Mouse (Mus musculus) heart, embryonic 16.5 days (tissue): Measurements from ENCODE around the gene Adgrl2. TPM values are rescaled to one million over a fixed set of nuclear protein-coding genes. Genes with fewer than 3 reads are reported as not detected.

Source experiments
- ATAC-seq: fragments of 200-750 bp; cut with Nextera tagmentation; replicated peaks from 2 replicates; pipeline ENCODE4 v1.8.0; 2017; ENCODE audit warnings: moderate number of reproducible peaks; ENCODE audit not compliant: insufficient read depth, low FRiP score; ENCODE audit errors: extremely low read depth
- H3K27ac ChIP-seq: fragments of 300-500 bp; sonication (generic); 2 replicates; pipeline ENCODE4 v1.5.1; 2014; ENCODE audit warnings: mild to moderate bottlenecking, low read length, control low read depth, moderate library complexity
- H3K27me3 ChIP-seq: fragments of 300-500 bp; sonication (generic); 2 replicates; pipeline ENCODE4 v1.6.1; 2014; ENCODE audit warnings: low read length, mixed read lengths; ENCODE audit not compliant: control insufficient read depth, insufficient read depth
- H3K36me3 ChIP-seq: fragments of 300-500 bp; sonication (generic); 2 replicates; pipeline ENCODE4 v1.6.1; 2014; ENCODE audit not compliant: control insufficient read depth, insufficient read depth
- H3K4me1 ChIP-seq: fragments of 300-500 bp; sonication (generic); 2 replicates; pipeline ENCODE4 v1.6.1; 2014; ENCODE audit warnings: low read length, mixed read lengths; ENCODE audit not compliant: control insufficient read depth, insufficient read depth
- H3K4me2 ChIP-seq: fragments of 300-500 bp; sonication (generic); 2 replicates; pipeline ENCODE4 v1.6.1; 2014; ENCODE audit warnings: low read depth, mild to moderate bottlenecking, control low read depth, low read length
- H3K4me3 ChIP-seq: fragments of 300-500 bp; sonication (generic); 2 replicates; pipeline ENCODE4 v1.5.1; 2014; ENCODE audit warnings: mild to moderate bottlenecking, control low read depth, low read length
- H3K9ac ChIP-seq: fragments of 300-500 bp; sonication (generic); 2 replicates; pipeline ENCODE4 v1.6.1; 2014; ENCODE audit warnings: low read length, control low read depth
- H3K9me3 ChIP-seq: fragments of 300-500 bp; sonication (generic); replicated peaks from 2 replicates; pipeline ENCODE4 v1.6.1; 2016; ENCODE audit warnings: low read length; ENCODE audit not compliant: control insufficient read depth
- WGBS: fragments of 180-500 bp; shearing (Covaris S2); extraction: QIAGEN DNeasy Blood & Tissue Kit; methylation state at CpG from one replicate; pipeline ENCODE4 v1.1.7; 2014; 5-methylcytosine and 5-hydroxymethylcytosine counted together
- polyA plus RNA-seq: library from polyadenylated mRNA; unstranded; fragments of >200 nt; fragmentation: Nextera tagmentation; extraction: Ambion mirVana; gene quantifications from 2 replicates; pipeline ENCODE4 v1.2.1, GENCODE M21; 2015

Adgrl2 gene
- polyA plus RNA-seq, 1 experiment from 2014 or later, result 32.7 TPM

GRCm38 (mm10) chr3:148842533-148842932 lies 147.8 kb downstream of the Adgrl2 start:
- 70% methylated on average over 7 of the region's 7 CpGs for WGBS
- no peak overlapping the region for H3K9ac ChIP-seq
- H3K9me3 ChIP-seq, result no peaks in the 10 kb centered on the region
- H3K27me3 ChIP-seq, result no peaks in the 10 kb centered on the region
- no peak overlapping the region for H3K4me2 ChIP-seq
- no peaks in the 10 kb centered on the region; the same call in none of the 2 replicates for H3K4me1 ChIP-seq
- peaks cover 19% of the 10 kb centered on the region for H3K36me3 ChIP-seq
- 0 out of 2 replicates have a peak, but pooled peaks have one; percentile 18 for ATAC-seq
- no peak overlapping the region for H3K27ac ChIP-seq
- no peak overlapping the region for H3K4me3 ChIP-seq

GRCm38 (mm10) chr3:148838835-148839296 lies 151.5 kb downstream of the Adgrl2 start:
- Histone ChIP-seq H3K9me3 (no peaks in the 10 kb centered on the region), H3K4me3 (no peak overlapping the region), H3K4me2 (no peak overlapping the region), H3K36me3 (peaks cover 31% of the 10 kb centered on the region), H3K27ac (no peak overlapping the region), H3K9ac (no peak overlapping the region), H3K4me1 (no peaks in the 10 kb centered on the region; the same call in none of the 2 replicates), H3K27me3 (no peaks in the 10 kb centered on the region)
- WGBS, result 93% methylated on average over 13 of the region's 13 CpGs
- ATAC-seq, result no peak

- Histone ChIP-seq H3K9ac (no peak overlapping the region), H3K36me3 (peaks cover 37% of the 10 kb centered on the region), H3K27ac (no peak overlapping the region), H3K4me3 (no peak overlapping the region), H3K9me3 (no peaks in the 10 kb centered on the region), H3K27me3 (no peaks in the 10 kb centered on the region), H3K4me1 (no peaks in the 10 kb centered on the region; the same call in none of the 2 replicates), H3K4me2 (no peak overlapping the region)
- WGBS, result 71% methylated on average over 13 of the region's 13 CpGs
- peak; percentile 72; the same call in 1 of the 2 replicates for ATAC-seq
Measured at GRCm38 (mm10) chr3:148838095-148838834, 152.1 kb downstream of the Adgrl2 start.

- WGBS, result 80% methylated on average over 12 of the region's 12 CpGs
- H3K27me3 ChIP-seq, result no peaks in the 10 kb centered on the region
- no peaks in the 10 kb centered on the region for H3K9me3 ChIP-seq
- H3K4me3 ChIP-seq, result no peak overlapping the region
- peaks cover 43% of the 10 kb centered on the region for H3K36me3 ChIP-seq
- no peak overlapping the region for H3K4me2 ChIP-seq
- no peak for ATAC-seq
- no peaks in the 10 kb centered on the region; the same call in 1 of the 2 replicates for H3K4me1 ChIP-seq
- H3K27ac ChIP-seq, result no peak overlapping the region
- no peak overlapping the region for H3K9ac ChIP-seq
Measured at GRCm38 (mm10) chr3:148835136-148835535, 155.2 kb downstream of the Adgrl2 start.

GRCm38 (mm10) chr3:148833070-148833769 lies 157.1 kb downstream of the Adgrl2 start:
- Histone ChIP-seq H3K27ac (no peak overlapping the region), H3K4me3 (no peak overlapping the region), H3K4me2 (no peak overlapping the region), H3K27me3 (no peaks in the 10 kb centered on the region), H3K36me3 (peaks cover 40% of the 10 kb centered on the region), H3K9me3 (no peaks in the 10 kb centered on the region), H3K4me1 (no peaks in the 10 kb centered on the region; the same call in 1 of the 2 replicates), H3K9ac (no peak overlapping the region)
- ATAC-seq, result no peak
- 95% methylated on average over 20 of the region's 20 CpGs for WGBS

- Histone ChIP-seq H3K36me3 (peaks cover 35% of the 10 kb centered on the region), H3K27ac (no peak overlapping the region), H3K27me3 (no peaks in the 10 kb centered on the region), H3K9me3 (no peaks in the 10 kb centered on the region), H3K4me2 (no peak overlapping the region), H3K9ac (no peak overlapping the region), H3K4me1 (no peaks in the 10 kb centered on the region), H3K4me3 (no peak overlapping the region)
- WGBS, result 42% methylated on average over 4 of the region's 4 CpGs
- ATAC-seq, result no peak
Measured at GRCm38 (mm10) chr3:148832001-148832400, 158.4 kb downstream of the Adgrl2 start.

GRCm38 (mm10) chr3:148828519-148828918 lies 161.8 kb downstream of the Adgrl2 start:
- H3K4me3 ChIP-seq, result no peak overlapping the region
- WGBS, result 93% methylated on average over 10 of the region's 10 CpGs
- no peaks in the 10 kb centered on the region for H3K27me3 ChIP-seq
- no peak overlapping the region for H3K4me2 ChIP-seq
- H3K36me3 ChIP-seq, result peaks cover 32% of the 10 kb centered on the region
- H3K27ac ChIP-seq, result no peak overlapping the region
- ATAC-seq, result no peak
- H3K9ac ChIP-seq, result no peak overlapping the region
- no peaks in the 10 kb centered on the region for H3K4me1 ChIP-seq
- H3K9me3 ChIP-seq, result no peaks in the 10 kb centered on the region

GRCm38 (mm10) chr3:148823551-148823950 lies 166.8 kb downstream of the Adgrl2 start:
- no peaks in the 10 kb centered on the region for H3K9me3 ChIP-seq
- peaks cover 61% of the 10 kb centered on the region for H3K36me3 ChIP-seq
- H3K27me3 ChIP-seq, result no peaks in the 10 kb centered on the region
- H3K27ac ChIP-seq, result no peak overlapping the region
- ATAC-seq, result no peak
- H3K4me2 ChIP-seq, result no peak overlapping the region
- H3K9ac ChIP-seq, result no peak overlapping the region
- no peak overlapping the region for H3K4me3 ChIP-seq
- H3K4me1 ChIP-seq, result no peaks in the 10 kb centered on the region
- 98% methylated on average over 13 of the region's 13 CpGs for WGBS

- no peak for ATAC-seq
Measured at GRCm38 (mm10) chr3:148821632-148822031, 168.7 kb downstream of the Adgrl2 start.

More at GRCm38 (mm10) chr3:148821632-148822031, 168.7 kb downstream of the Adgrl2 start:
- 85% methylated on average over 6 of the region's 6 CpGs for WGBS
- Histone ChIP-seq H3K36me3 (peaks cover 72% of the 10 kb centered on the region), H3K4me2 (no peak overlapping the region), H3K27ac (no peak overlapping the region), H3K4me1 (no peaks in the 10 kb centered on the region), H3K9ac (no peak overlapping the region), H3K9me3 (no peaks in the 10 kb centered on the region), H3K4me3 (no peak overlapping the region), H3K27me3 (no peaks in the 10 kb centered on the region)
